Mouse (Mus musculus) limb, embryonic 14.5 days (tissue): ENCODE results near the gene Cxcl14. TPM values are rescaled to one million over a fixed set of nuclear protein-coding genes. Genes with fewer than 3 reads are reported as not detected.

ENCODE experiments used
- ATAC-seq: fragments of 200-750 bp; cut with Nextera tagmentation; 2 replicates; pipeline ENCODE4 v1.8.0; 2017; ENCODE audit warnings: low read depth, moderate number of reproducible peaks, moderate TSS enrichment; ENCODE audit not compliant: low FRiP score
- DNase-seq: peaks from one replicate; pipeline ENCODE4 v3.0.0-alpha.2; 2015; ENCODE audit warnings: low spot score
- H3K27ac ChIP-seq: fragments of 300-500 bp; sonication (generic); replicated peaks from 2 replicates; pipeline ENCODE4 v1.5.1; 2014; ENCODE audit warnings: low read depth, mild to moderate bottlenecking, low read length, moderate library complexity, mixed read lengths
- H3K27me3 ChIP-seq: fragments of 300-500 bp; sonication (generic); 2 replicates; pipeline ENCODE4 v1.6.1; 2014; ENCODE audit warnings: low read length, mixed read lengths; ENCODE audit not compliant: control insufficient read depth, insufficient read depth
- H3K36me3 ChIP-seq: fragments of 300-500 bp; sonication (generic); 2 replicates; pipeline ENCODE4 v1.6.1; 2014; ENCODE audit warnings: mild to moderate bottlenecking, low read length, moderate library complexity, mixed read lengths; ENCODE audit not compliant: control insufficient read depth, insufficient read depth
- H3K4me1 ChIP-seq: fragments of 300-500 bp; sonication (generic); 2 replicates; pipeline ENCODE4 v1.6.1; 2014; ENCODE audit warnings: antibody characterized with exemption, low read length, mixed read lengths; ENCODE audit not compliant: control insufficient read depth, insufficient read depth
- H3K4me2 ChIP-seq: fragments of 300-500 bp; sonication (generic); replicated peaks from 2 replicates; pipeline ENCODE4 v1.6.1; 2014; ENCODE audit warnings: low read depth, mild to moderate bottlenecking, low read length, moderate library complexity; ENCODE audit not compliant: severe bottlenecking
- H3K4me3 ChIP-seq: fragments of 300-500 bp; sonication (generic); replicated peaks from 2 replicates; pipeline ENCODE4 v1.5.1; 2014; ENCODE audit warnings: low read length
- H3K9ac ChIP-seq: fragments of 300-500 bp; sonication (generic); 2 replicates; pipeline ENCODE4 v1.6.1; 2014; ENCODE audit warnings: mild to moderate bottlenecking, low read depth, low read length, moderate library complexity; ENCODE audit not compliant: severe bottlenecking
- H3K9me3 ChIP-seq: fragments of 300-500 bp; sonication (generic); 2 replicates; pipeline ENCODE4 v1.6.1; 2016; ENCODE audit warnings: low read length; ENCODE audit not compliant: control insufficient read depth
- POLR2A ChIP-seq: fragments of 200-500 bp; IDR thresholded peaks from 2 replicates; pipeline ENCODE4 v1.8.0; 2012; ENCODE audit warnings: inconsistent platforms, mild to moderate bottlenecking, moderate library complexity, borderline replicate concordance; ENCODE audit not compliant: insufficient read depth, insufficient read length; ENCODE audit errors: extremely low read depth
- WGBS: fragments of 180-500 bp; shearing (Covaris S2); extraction: QIAGEN DNeasy Blood & Tissue Kit; methylation state at CpG from one replicate; pipeline ENCODE4 v1.1.7; 2014; 5-methylcytosine and 5-hydroxymethylcytosine counted together
- polyA plus RNA-seq, 2 experiments: library from polyadenylated mRNA; depleted of rRNA in 1 of 2; stranded (reverse) in 1 of 2; unstranded in 1 of 2; fragments of >200 nt; fragmentation: Nextera tagmentation in 1 of 2; extraction: Ambion mirVana in 1 of 2; gene quantifications; 2 replicates each; pipeline versions ENCODE4 v1.2.1 to v1.2.3; 2012 to 2014

Cxcl14 gene
- polyA plus RNA-seq, 2 experiments: 443 to 474 TPM

GRCm38 (mm10) chr13:56289998-56290397 is 6.4 kb downstream of the Cxcl14 start:
- H3K9me3 ChIP-seq: no peaks in the 10 kb centered on the region
- no peaks in the 10 kb centered on the region for H3K27me3 ChIP-seq
- H3K9ac ChIP-seq: no peak overlapping the region
- 75% methylated on average over 6 of the region's 6 CpGs for WGBS
- no peak for DNase-seq
- peak overlapping the region; percentile 56 for H3K27ac ChIP-seq
- no peak for ATAC-seq
- no peak overlapping the region for H3K4me3 ChIP-seq
- peaks cover 34% of the 10 kb centered on the region for H3K36me3 ChIP-seq
- H3K4me2 ChIP-seq: no peak overlapping the region
- H3K4me1 ChIP-seq: peaks cover 30% of the 10 kb centered on the region
- TF ChIP-seq POLR2A: no peak

GRCm38 (mm10) chr13:56289261-56289660 is 7.1 kb downstream of the Cxcl14 start:
- Histone ChIP-seq H3K9me3 (no peaks in the 10 kb centered on the region), H3K4me1 (peaks cover 23% of the 10 kb centered on the region), H3K4me2 (peak overlapping the region; percentile 31; the same call in 1 of the 2 replicates), H3K27ac (peak overlapping the region; percentile 56), H3K4me3 (no peak overlapping the region), H3K36me3 (peaks cover 34% of the 10 kb centered on the region), H3K9ac (0 out of 2 replicates have a peak overlapping the region, but pooled peaks have one; percentile 8), H3K27me3 (no peaks in the 10 kb centered on the region)
- ATAC-seq (peak; percentile 63), DNase-seq (peak; percentile 66)
- 9% methylated on average over 11 of the region's 11 CpGs for WGBS
- TF ChIP-seq POLR2A: no peak

- Histone ChIP-seq H3K27me3 (no peaks in the 10 kb centered on the region), H3K36me3 (peaks cover 34% of the 10 kb centered on the region), H3K4me1 (peaks cover 21% of the 10 kb centered on the region), H3K9me3 (no peaks in the 10 kb centered on the region), H3K27ac (peak overlapping the region; percentile 56), H3K9ac (no peak overlapping the region), H3K4me2 (0 out of 2 replicates have a peak overlapping the region, but pooled peaks have one; percentile 31), H3K4me3 (no peak overlapping the region)
- 22% methylated on average over 4 of the region's 4 CpGs for WGBS
- ATAC-seq: no peak
- TF ChIP-seq POLR2A: no peak
- no peak for DNase-seq
These were observed 7.8 kb downstream of the Cxcl14 start for GRCm38 (mm10) chr13:56288601-56289000.

GRCm38 (mm10) chr13:56287091-56287490 is 9.3 kb downstream of the Cxcl14 start:
- 74% methylated on average over 9 of the region's 9 CpGs for WGBS
- no peak for ATAC-seq

GRCm38 (mm10) chr13:56283321-56283720 is 13.0 kb downstream of the Cxcl14 start:
- H3K9me3 ChIP-seq: no peaks in the 10 kb centered on the region
- no peaks in the 10 kb centered on the region for H3K36me3 ChIP-seq
- H3K27ac ChIP-seq: no peak overlapping the region
- H3K27me3 ChIP-seq: no peaks in the 10 kb centered on the region
- H3K4me2 ChIP-seq: no peak overlapping the region
- H3K9ac ChIP-seq: no peak overlapping the region
- no peak for ATAC-seq
- DNase-seq: no peak
- peaks cover 2% of the 10 kb centered on the region; the same call in 1 of the 2 replicates for H3K4me1 ChIP-seq
- no peak overlapping the region for H3K4me3 ChIP-seq
- 89% methylated on average over 13 of the region's 13 CpGs for WGBS
- no peak for TF ChIP-seq POLR2A

More at GRCm38 (mm10) chr13:56287091-56287490, 9.3 kb downstream of the Cxcl14 start:
- TF ChIP-seq POLR2A: no peak
- H3K27ac ChIP-seq: no peak overlapping the region
- no peak overlapping the region for H3K9ac ChIP-seq
- DNase-seq: no peak
- no peaks in the 10 kb centered on the region for H3K27me3 ChIP-seq
- peaks cover 20% of the 10 kb centered on the region for H3K36me3 ChIP-seq
- peaks cover 18% of the 10 kb centered on the region for H3K4me1 ChIP-seq
- no peaks in the 10 kb centered on the region for H3K9me3 ChIP-seq
- H3K4me2 ChIP-seq: no peak overlapping the region
- no peak overlapping the region for H3K4me3 ChIP-seq
